Mouse (Mus musculus) mouse trophoblast stem cell (cell line): Measurements from ENCODE around the gene Vmn1r79.
"Not testable (repeated sequence)": the region's sequence is repeated elsewhere in the genome, so short reads cannot be mapped to it uniquely, and the experiment has no call there.

Experiments used
- in situ Hi-C, 2 experiments: fragments of 300-500 bp; cut with MseI, MboI; formaldehyde crosslinking; loops; 2 replicates in 1 of 2; 3 replicates in 1 of 2; pipeline ENCODE4 v1.15.1; 2025

Gene Vmn1r79

GRCm38 (mm10) chr7:12170979-12171378 is at the start of gene Vmn1r79:
TSS of gene Vmn1r79 (plus strand) at chr7:12171279.
- in situ Hi-C loops, result not testable (repeated sequence)

- in situ Hi-C loops, result no loop called here
Observed at GRCm38 (mm10) chr7:12149957-12150356, 21.1 kb upstream of the Vmn1r79 start, which contains the start of gene Vmn1r78. TSS of gene Vmn1r78 (plus strand) at chr7:12150257.

- in situ Hi-C loops, result not testable (repeated sequence)
Observed at GRCm38 (mm10) chr7:12156463-12156862, 14.6 kb upstream of the Vmn1r79 start.

- in situ Hi-C loops, result not testable (repeated sequence)
Observed at GRCm38 (mm10) chr7:12172926-12173325, 1.8 kb downstream of the Vmn1r79 start.

- in situ Hi-C loops, result no loop called here
Observed at GRCm38 (mm10) chr7:12188986-12189385, 17.9 kb downstream of the Vmn1r79 start, which contains the start of gene Vmn1r80. TSS of gene Vmn1r80 (plus strand) at chr7:12189286.

GRCm38 (mm10) chr7:12204141-12204540 is 33.1 kb downstream of the Vmn1r79 start:
- in situ Hi-C loops, result no loop called here
